Mouse (Mus musculus): ENCODE measurements around the gene Slc30a2. TPM values are rescaled to one million over a fixed set of nuclear protein-coding genes. Genes with fewer than 3 reads are reported as not detected.

The Slc30a2 gene
- polyA plus RNA-seq, 1 experiment from 2014 or later = not detected

DNA sequence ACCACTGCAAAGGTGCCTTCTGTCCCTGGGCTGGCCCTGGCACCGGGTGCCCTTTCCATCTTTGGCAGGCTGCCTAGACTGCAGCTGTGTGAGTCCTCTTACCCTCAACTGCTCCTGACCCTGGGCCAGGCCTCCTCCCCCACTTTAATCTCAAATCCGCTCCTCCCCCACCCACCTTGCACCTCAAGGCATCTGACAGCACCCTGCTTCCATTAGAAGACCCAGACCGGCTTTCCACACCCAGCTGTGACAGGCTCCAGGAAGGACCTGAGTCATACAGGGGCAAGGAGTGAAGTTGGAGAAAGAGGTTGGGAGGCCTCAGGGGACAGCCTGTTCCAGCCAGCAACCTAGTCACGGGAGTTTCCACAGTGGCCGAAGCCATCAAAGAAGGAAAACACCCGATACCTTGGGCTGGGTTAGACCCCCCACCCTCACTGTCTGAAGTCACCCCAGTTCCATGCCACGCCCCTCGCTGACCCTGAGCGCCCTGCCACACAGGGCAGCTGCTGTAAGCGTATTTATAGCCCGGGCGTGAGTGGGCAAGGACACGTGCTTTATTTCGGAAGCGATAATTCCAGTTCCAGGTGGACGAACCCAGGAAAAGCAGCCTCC is 13.0 kb downstream of the Slc30a2 start:
- no peak overlapping the region for H3K9ac ChIP-seq (replicated peaks)
- ATAC-seq = no peak
- H3K36me3 ChIP-seq (replicated peaks; ENCODE audit: insufficient read depth, low read length) = no peaks in the 10 kb centered on the region
- H3K4me3 ChIP-seq (ENCODE audit: low read depth, low read length) = no peak overlapping the region
- H3K4me2 ChIP-seq (ENCODE audit: low read depth, low read length) = no peak overlapping the region
- H3K9me3 ChIP-seq (ENCODE audit: low read length) = no peaks in the 10 kb centered on the region
- TF ChIP-seq CTCF (IDR thresholded peaks at IDR 0.05; ENCODE audit: low read depth) = no peak
- no peak for TF ChIP-seq EP300 (IDR thresholded peaks at IDR 0.05; ENCODE audit: low read depth)
- peaks cover 4% of the 10 kb centered on the region; the same call in 1 of the 2 replicates for H3K4me1 ChIP-seq (ENCODE audit: insufficient read depth)
- no peak for DNase-seq
- H3K27ac ChIP-seq (ENCODE audit: low read depth) = no peak overlapping the region
- H3K27me3 ChIP-seq (ENCODE audit: insufficient read depth, low read length) = no peaks in the 10 kb centered on the region
- 58% methylated on average over 16 of the region's 16 CpGs for WGBS (ENCODE audit: insufficient replicate concordance)

- H3K4me1 ChIP-seq (ENCODE audit: insufficient read depth) = peaks cover 4% of the 10 kb centered on the region; the same call in 1 of the 2 replicates
- H3K4me3 ChIP-seq (ENCODE audit: low read depth, low read length) = no peak overlapping the region
- WGBS (ENCODE audit: insufficient replicate concordance) = 16% methylated on average over 22 of the region's 22 CpGs
- no peaks in the 10 kb centered on the region for H3K9me3 ChIP-seq (ENCODE audit: low read length)
- H3K36me3 ChIP-seq (replicated peaks; ENCODE audit: insufficient read depth, low read length) = no peaks in the 10 kb centered on the region
- no peaks in the 10 kb centered on the region for H3K27me3 ChIP-seq (ENCODE audit: insufficient read depth, low read length)
- no peak overlapping the region for H3K9ac ChIP-seq (replicated peaks)
- H3K4me2 ChIP-seq (ENCODE audit: low read depth, low read length) = peak overlapping the region; percentile 53; the same call in 1 of the 2 replicates
- TF ChIP-seq CTCF (IDR thresholded peaks at IDR 0.05; ENCODE audit: low read depth) = peak; percentile 97
- TF ChIP-seq EP300 (IDR thresholded peaks at IDR 0.05; ENCODE audit: low read depth) = no peak
- no peak overlapping the region for H3K27ac ChIP-seq (ENCODE audit: low read depth)
- ATAC-seq (peak; percentile 73), DNase-seq (peak; percentile 75)
Observed at GRCm38 (mm10) chr4:134356591-134357460, 13.8 kb downstream of the Slc30a2 start.

DNA sequence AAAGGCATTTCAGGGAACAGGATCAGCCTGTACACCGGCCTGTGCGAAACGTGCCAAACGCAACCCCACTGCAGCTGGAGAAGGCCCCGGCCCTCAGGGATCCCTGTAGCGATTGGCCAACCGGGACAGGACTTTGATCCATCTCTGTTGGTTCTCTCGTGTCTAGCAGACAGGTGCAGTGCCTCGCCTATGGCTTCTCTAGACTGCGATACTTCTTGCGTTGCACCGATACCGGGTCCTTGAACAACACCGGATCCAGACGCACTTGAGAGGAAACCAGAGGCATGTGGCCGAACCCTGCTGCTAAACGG is 14.4 kb downstream of the Slc30a2 start:
- no peak for TF ChIP-seq EP300 (IDR thresholded peaks at IDR 0.05; ENCODE audit: low read depth)
- no peak for TF ChIP-seq CTCF (IDR thresholded peaks at IDR 0.05; ENCODE audit: low read depth)
- no peaks in the 10 kb centered on the region for H3K27me3 ChIP-seq (ENCODE audit: insufficient read depth, low read length)
- no peak overlapping the region for H3K9ac ChIP-seq (replicated peaks)
- no peaks in the 10 kb centered on the region for H3K36me3 ChIP-seq (replicated peaks; ENCODE audit: insufficient read depth, low read length)
- H3K4me3 ChIP-seq (ENCODE audit: low read depth, low read length) = no peak overlapping the region
- peaks cover 7% of the 10 kb centered on the region; the same call in 1 of the 2 replicates for H3K4me1 ChIP-seq (ENCODE audit: insufficient read depth)
- H3K4me2 ChIP-seq (ENCODE audit: low read depth, low read length) = no peak overlapping the region
- peak; percentile 49 for DNase-seq
- no peak overlapping the region for H3K27ac ChIP-seq (ENCODE audit: low read depth)
- H3K9me3 ChIP-seq (ENCODE audit: low read length) = no peaks in the 10 kb centered on the region
- WGBS (ENCODE audit: insufficient replicate concordance) = 31% methylated on average over 17 of the region's 17 CpGs
- peak; percentile 61 for ATAC-seq

- Histone ChIP-seq H3K9me3 (ENCODE audit: low read length) (no peaks in the 10 kb centered on the region), H3K4me3 (ENCODE audit: low read depth, low read length) (no peak overlapping the region), H3K27me3 (ENCODE audit: insufficient read depth, low read length) (no peaks in the 10 kb centered on the region), H3K4me2 (ENCODE audit: low read depth, low read length) (no peak overlapping the region), H3K27ac (ENCODE audit: low read depth) (no peak overlapping the region), H3K9ac (replicated peaks) (no peak overlapping the region), H3K4me1 (ENCODE audit: insufficient read depth) (peaks cover 14% of the 10 kb centered on the region; the same call in 1 of the 2 replicates), H3K36me3 (replicated peaks; ENCODE audit: insufficient read depth, low read length) (no peaks in the 10 kb centered on the region)
- DNase-seq (no peak), ATAC-seq (no peak)
- WGBS (ENCODE audit: insufficient replicate concordance) = 83% methylated on average over 6 of the region's 6 CpGs
- no peak for TF ChIP-seq CTCF (IDR thresholded peaks at IDR 0.05; ENCODE audit: low read depth)
- no peak for TF ChIP-seq EP300 (IDR thresholded peaks at IDR 0.05; ENCODE audit: low read depth)
Observed at GRCm38 (mm10) chr4:134359649-134360048, 16.7 kb downstream of the Slc30a2 start.

DNA sequence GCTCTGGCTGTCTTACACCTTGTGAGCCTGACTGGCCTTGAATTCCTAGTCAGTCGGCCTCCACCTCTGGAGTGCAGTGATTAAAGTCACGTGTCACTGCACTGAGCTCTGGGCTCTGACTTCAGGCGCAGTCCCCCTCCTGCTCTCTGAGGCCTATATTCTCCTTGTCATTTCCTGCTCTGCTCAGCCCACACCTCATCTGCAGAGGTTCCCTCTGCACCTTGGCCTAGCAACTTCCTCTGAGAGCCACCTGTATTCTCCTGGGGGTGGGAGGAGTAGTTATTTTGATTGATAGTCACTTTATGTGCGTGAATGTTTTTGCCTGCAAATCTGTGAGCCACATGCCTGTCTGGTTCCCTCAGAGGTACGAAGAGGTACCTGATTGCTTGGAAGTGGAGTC is 18.2 kb downstream of the Slc30a2 start:
- ATAC-seq (no peak), DNase-seq (no peak)
- TF ChIP-seq CTCF (IDR thresholded peaks at IDR 0.05; ENCODE audit: low read depth) = no peak
- TF ChIP-seq EP300 (IDR thresholded peaks at IDR 0.05; ENCODE audit: low read depth) = no peak
- Histone ChIP-seq H3K4me2 (ENCODE audit: low read depth, low read length) (no peak overlapping the region), H3K9ac (replicated peaks) (no peak overlapping the region), H3K4me3 (ENCODE audit: low read depth, low read length) (no peak overlapping the region), H3K27me3 (ENCODE audit: insufficient read depth, low read length) (no peaks in the 10 kb centered on the region), H3K9me3 (ENCODE audit: low read length) (no peaks in the 10 kb centered on the region), H3K36me3 (replicated peaks; ENCODE audit: insufficient read depth, low read length) (no peaks in the 10 kb centered on the region), H3K27ac (ENCODE audit: low read depth) (no peak overlapping the region), H3K4me1 (ENCODE audit: insufficient read depth) (peaks cover 14% of the 10 kb centered on the region; the same call in 1 of the 2 replicates)
- WGBS (ENCODE audit: insufficient replicate concordance) = 41% methylated on average over 5 of the region's 5 CpGs

GRCm38 (mm10) chr4:134362124-134362523 is 19.1 kb downstream of the Slc30a2 start:
- no peak for DNase-seq
- WGBS (ENCODE audit: insufficient replicate concordance) = 55% methylated on average over 9 of the region's 9 CpGs
- H3K4me1 ChIP-seq (ENCODE audit: insufficient read depth) = peaks cover 11% of the 10 kb centered on the region; the same call in 1 of the 2 replicates

More at GRCm38 (mm10) chr4:134362124-134362523, 19.1 kb downstream of the Slc30a2 start:
- Histone ChIP-seq H3K27me3 (ENCODE audit: insufficient read depth, low read length) (no peaks in the 10 kb centered on the region), H3K4me2 (ENCODE audit: low read depth, low read length) (no peak overlapping the region), H3K9me3 (ENCODE audit: low read length) (no peaks in the 10 kb centered on the region), H3K9ac (replicated peaks) (no peak overlapping the region), H3K4me3 (ENCODE audit: low read depth, low read length) (no peak overlapping the region), H3K27ac (ENCODE audit: low read depth) (no peak overlapping the region), H3K36me3 (replicated peaks; ENCODE audit: insufficient read depth, low read length) (no peaks in the 10 kb centered on the region)
- ATAC-seq = no peak
- TF ChIP-seq EP300 (IDR thresholded peaks at IDR 0.05; ENCODE audit: low read depth) (no peak), CTCF (IDR thresholded peaks at IDR 0.05; ENCODE audit: low read depth) (no peak)
